Mouse (Mus musculus): ENCODE data around the gene Susd4. TPM values are rescaled to one million over a fixed set of nuclear protein-coding genes. Genes with fewer than 3 reads are reported as not detected.

The Susd4 gene
- polyA plus RNA-seq, 1 experiment from 2014 or later = 4.6 TPM

GRCm38 (mm10) chr1:182747081-182747480 lies 16.6 kb upstream of the Susd4 start:
- WGBS = 90% methylated on average over 9 of the region's 9 CpGs
- H3K27ac ChIP-seq (ENCODE audit: low read depth, low read length) = no peak overlapping the region
- no peak for ATAC-seq

GRCm38 (mm10) chr1:182747834-182748233 lies 15.8 kb upstream of the Susd4 start:
- Histone ChIP-seq H3K27ac (ENCODE audit: low read depth, low read length) (no peak overlapping the region), H3K4me1 (replicated peaks; ENCODE audit: control insufficient read depth, insufficient read depth, low read length) (no peaks in the 10 kb centered on the region), H3K4me3 (ENCODE audit: low read depth, low read length) (no peak overlapping the region), H3K27me3 (replicated peaks; ENCODE audit: control insufficient read depth, insufficient read depth, low read length) (no peaks in the 10 kb centered on the region), H3K4me2 (replicated peaks; ENCODE audit: low read depth) (no peak overlapping the region), H3K36me3 (ENCODE audit: control insufficient read depth, insufficient read depth) (no peaks in the 10 kb centered on the region), H3K9me3 (ENCODE audit: control insufficient read depth) (no peaks in the 10 kb centered on the region), H3K9ac (ENCODE audit: low read depth, low read length) (no peak overlapping the region)
- 78% methylated on average over 17 of the region's 17 CpGs for WGBS
- TF ChIP-seq CTCF (IDR thresholded peaks at IDR 0.05; ENCODE audit: low read depth) = no peak
- ATAC-seq = no peak

More at GRCm38 (mm10) chr1:182747081-182747480, 16.6 kb upstream of the Susd4 start:
- Histone ChIP-seq H3K27me3 (replicated peaks; ENCODE audit: control insufficient read depth, insufficient read depth, low read length) (no peaks in the 10 kb centered on the region), H3K9ac (ENCODE audit: low read depth, low read length) (no peak overlapping the region), H3K4me1 (replicated peaks; ENCODE audit: control insufficient read depth, insufficient read depth, low read length) (no peaks in the 10 kb centered on the region), H3K36me3 (ENCODE audit: control insufficient read depth, insufficient read depth) (no peaks in the 10 kb centered on the region), H3K9me3 (ENCODE audit: control insufficient read depth) (no peaks in the 10 kb centered on the region), H3K4me2 (replicated peaks; ENCODE audit: low read depth) (no peak overlapping the region), H3K4me3 (ENCODE audit: low read depth, low read length) (no peak overlapping the region)
- TF ChIP-seq CTCF (IDR thresholded peaks at IDR 0.05; ENCODE audit: low read depth) = no peak

DNA sequence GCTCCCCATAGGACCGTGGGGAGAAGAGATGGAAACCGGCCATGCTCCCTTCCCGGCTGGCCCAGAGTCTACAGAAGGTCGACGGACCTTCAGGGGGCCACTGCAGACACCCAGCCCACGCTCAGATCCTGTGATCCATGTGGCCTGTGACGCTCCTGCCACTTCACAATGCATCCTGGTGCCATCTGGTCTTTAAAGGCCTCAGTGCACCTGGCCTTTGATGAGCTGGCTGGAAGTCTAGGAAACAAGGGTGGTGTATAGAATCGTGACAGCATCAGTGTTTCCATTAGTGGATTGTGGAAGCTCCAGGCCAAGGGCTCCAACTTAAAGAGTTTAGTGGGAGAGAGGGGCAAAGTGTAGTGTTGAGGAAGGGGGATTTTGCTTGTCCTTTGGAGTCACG lies 14.6 kb upstream of the Susd4 start, which contains the start of gene Ccdc185:
TSS of gene Ccdc185 (minus strand) at position 101 of the 400 bp plus-strand sequence.
- Histone ChIP-seq H3K36me3 (ENCODE audit: control insufficient read depth, insufficient read depth) (no peaks in the 10 kb centered on the region), H3K4me1 (replicated peaks; ENCODE audit: control insufficient read depth, insufficient read depth, low read length) (no peaks in the 10 kb centered on the region), H3K4me3 (ENCODE audit: low read depth, low read length) (no peak within 1 kb of the TSS), H3K4me2 (replicated peaks; ENCODE audit: low read depth) (no peak within 1 kb of the TSS), H3K9me3 (ENCODE audit: control insufficient read depth) (no peaks in the 10 kb centered on the region), H3K27ac (ENCODE audit: low read depth, low read length) (no peak within 1 kb of the TSS), H3K9ac (ENCODE audit: low read depth, low read length) (no peak within 1 kb of the TSS), H3K27me3 (replicated peaks; ENCODE audit: control insufficient read depth, insufficient read depth, low read length) (no peaks in the 10 kb centered on the region)
- WGBS = 90% methylated on average over 9 of the region's 9 CpGs
- no peak for TF ChIP-seq CTCF (IDR thresholded peaks at IDR 0.05; ENCODE audit: low read depth)
- no peak for ATAC-seq

DNA sequence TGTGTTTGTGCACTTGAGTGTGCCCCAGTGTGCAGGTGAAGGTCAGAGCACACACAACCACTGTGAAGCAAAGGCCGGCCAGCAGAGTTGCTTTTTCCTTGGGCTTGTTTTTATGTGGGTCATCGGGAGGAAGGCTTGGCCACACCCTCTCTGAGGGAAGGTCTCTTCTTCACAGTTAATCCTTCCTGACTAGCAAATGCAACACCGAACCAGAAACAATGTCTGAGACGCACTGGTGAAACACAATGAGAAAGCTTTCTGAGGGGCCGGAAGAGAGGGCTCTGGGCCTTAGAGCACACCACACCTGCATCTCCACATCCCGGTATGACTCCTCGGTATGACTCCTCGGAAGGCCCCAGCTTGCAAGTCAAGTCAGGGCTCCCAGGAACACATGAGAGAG lies 12.4 kb upstream of the Susd4 start:
- no peak for ATAC-seq
- Histone ChIP-seq H3K9me3 (ENCODE audit: control insufficient read depth) (no peaks in the 10 kb centered on the region), H3K36me3 (ENCODE audit: control insufficient read depth, insufficient read depth) (no peaks in the 10 kb centered on the region), H3K4me3 (ENCODE audit: low read depth, low read length) (no peak overlapping the region), H3K4me2 (replicated peaks; ENCODE audit: low read depth) (no peak overlapping the region), H3K4me1 (replicated peaks; ENCODE audit: control insufficient read depth, insufficient read depth, low read length) (no peaks in the 10 kb centered on the region), H3K9ac (ENCODE audit: low read depth, low read length) (no peak overlapping the region), H3K27me3 (replicated peaks; ENCODE audit: control insufficient read depth, insufficient read depth, low read length) (no peaks in the 10 kb centered on the region), H3K27ac (ENCODE audit: low read depth, low read length) (no peak overlapping the region)
- no peak for TF ChIP-seq CTCF (IDR thresholded peaks at IDR 0.05; ENCODE audit: low read depth)
- 86% methylated on average over 8 of the region's 8 CpGs for WGBS

DNA sequence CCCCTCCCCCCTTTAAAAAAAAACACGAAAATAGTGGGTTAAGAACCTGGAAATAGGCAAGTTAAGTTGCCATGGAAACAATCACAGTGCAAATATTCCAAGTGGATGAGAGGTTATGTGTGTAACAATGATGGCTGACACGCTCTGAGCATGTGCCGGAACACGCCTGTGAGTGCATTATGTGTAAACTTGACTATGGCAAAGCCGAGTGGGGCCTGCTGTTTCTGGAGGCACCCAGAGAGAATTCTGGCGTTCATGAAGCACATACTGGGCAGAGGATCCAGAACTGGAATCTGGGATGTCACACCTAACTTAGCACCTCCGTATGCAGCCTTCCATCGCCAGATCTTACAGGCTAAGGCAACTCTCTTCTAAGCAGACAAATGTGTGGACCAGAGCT lies 10.0 kb upstream of the Susd4 start:
- H3K9me3 ChIP-seq (ENCODE audit: control insufficient read depth) = no peaks in the 10 kb centered on the region
- H3K4me2 ChIP-seq (replicated peaks; ENCODE audit: low read depth) = no peak overlapping the region
- H3K27ac ChIP-seq (ENCODE audit: low read depth, low read length) = no peak overlapping the region
- no peak overlapping the region for H3K4me3 ChIP-seq (ENCODE audit: low read depth, low read length)
- WGBS = 83% methylated on average over 8 of the region's 8 CpGs
- TF ChIP-seq CTCF (IDR thresholded peaks at IDR 0.05; ENCODE audit: low read depth) = no peak
- no peaks in the 10 kb centered on the region for H3K36me3 ChIP-seq (ENCODE audit: control insufficient read depth, insufficient read depth)
- no peaks in the 10 kb centered on the region for H3K27me3 ChIP-seq (replicated peaks; ENCODE audit: control insufficient read depth, insufficient read depth, low read length)
- no peak overlapping the region for H3K9ac ChIP-seq (ENCODE audit: low read depth, low read length)
- ATAC-seq = no peak
- H3K4me1 ChIP-seq (replicated peaks; ENCODE audit: control insufficient read depth, insufficient read depth, low read length) = no peaks in the 10 kb centered on the region

DNA sequence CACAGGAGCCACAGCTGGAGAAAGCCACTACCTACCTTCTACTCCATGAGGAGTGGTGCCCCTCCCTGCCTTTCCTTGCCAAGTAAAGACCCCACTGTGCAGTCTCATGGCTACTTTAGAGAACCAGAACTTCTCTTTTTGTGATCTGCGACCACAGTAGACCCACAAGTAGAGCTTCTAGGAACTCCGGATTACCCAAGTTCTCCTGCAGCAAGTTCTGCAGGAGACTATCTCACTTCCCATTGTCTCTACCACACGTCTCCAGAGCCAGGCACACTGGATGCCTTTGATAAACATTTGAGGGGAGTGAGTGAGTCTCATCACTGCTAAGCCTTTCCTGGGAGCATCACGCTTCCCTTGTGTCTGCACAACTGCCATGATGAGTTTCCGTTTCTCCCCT lies 8.8 kb upstream of the Susd4 start:
- Histone ChIP-seq H3K27ac (ENCODE audit: low read depth, low read length) (no peak overlapping the region), H3K27me3 (replicated peaks; ENCODE audit: control insufficient read depth, insufficient read depth, low read length) (no peaks in the 10 kb centered on the region), H3K4me1 (replicated peaks; ENCODE audit: control insufficient read depth, insufficient read depth, low read length) (no peaks in the 10 kb centered on the region), H3K36me3 (ENCODE audit: control insufficient read depth, insufficient read depth) (no peaks in the 10 kb centered on the region), H3K4me3 (ENCODE audit: low read depth, low read length) (no peak overlapping the region), H3K9ac (ENCODE audit: low read depth, low read length) (no peak overlapping the region), H3K9me3 (ENCODE audit: control insufficient read depth) (no peaks in the 10 kb centered on the region), H3K4me2 (replicated peaks; ENCODE audit: low read depth) (no peak overlapping the region)
- no peak for TF ChIP-seq CTCF (IDR thresholded peaks at IDR 0.05; ENCODE audit: low read depth)
- 75% methylated on average over 5 of the region's 5 CpGs for WGBS
- ATAC-seq = no peak

- 92% methylated on average over 1 of the region's 1 CpGs for WGBS
- H3K36me3 ChIP-seq (ENCODE audit: control insufficient read depth, insufficient read depth) = no peaks in the 10 kb centered on the region
- H3K27ac ChIP-seq (ENCODE audit: low read depth, low read length) = no peak overlapping the region
- ATAC-seq = no peak
- H3K4me1 ChIP-seq (replicated peaks; ENCODE audit: control insufficient read depth, insufficient read depth, low read length) = no peaks in the 10 kb centered on the region
- H3K9ac ChIP-seq (ENCODE audit: low read depth, low read length) = no peak overlapping the region
- no peak overlapping the region for H3K4me3 ChIP-seq (ENCODE audit: low read depth, low read length)
- no peak overlapping the region for H3K4me2 ChIP-seq (replicated peaks; ENCODE audit: low read depth)
- H3K27me3 ChIP-seq (replicated peaks; ENCODE audit: control insufficient read depth, insufficient read depth, low read length) = peaks cover 7% of the 10 kb centered on the region; the same call in 1 of the 2 replicates
- no peak for TF ChIP-seq CTCF (IDR thresholded peaks at IDR 0.05; ENCODE audit: low read depth)
- no peaks in the 10 kb centered on the region for H3K9me3 ChIP-seq (ENCODE audit: control insufficient read depth)
These were observed 4.9 kb upstream of the Susd4 start for GRCm38 (mm10) chr1:182758783-182759182.

Measured in intestine, postnatal 0 days (tissue).